Mouse (Mus musculus): ENCODE measurements around the gene Zc3h12b.

GRCm38 (mm10) chrX:95969936-95970335 lies 258.5 kb downstream of the Zc3h12b start:
- no peak for TF ChIP-seq ZKSCAN1 (IDR thresholded peaks at IDR 0.05; ENCODE audit: borderline replicate concordance, low read depth, low read length)
- no peak for TF ChIP-seq RCOR1 (conservative IDR thresholded peaks at IDR 0.05; ENCODE audit: low read depth, low read length)
- no peak for TF ChIP-seq CTCF (conservative IDR thresholded peaks at IDR 0.05 in 1 of 2, IDR thresholded peaks at IDR 0.05 in 1 of 2; ENCODE audit: low read depth in 2 of 2, low read length in 2 of 2)
- TF ChIP-seq EP300 (IDR thresholded peaks at IDR 0.05; ENCODE audit: low read length), result no peak
- no peak for TF ChIP-seq POLR2A (IDR thresholded peaks at IDR 0.05; ENCODE audit: low read depth, low read length)
- no peak for TF ChIP-seq ZNF384 (IDR thresholded peaks at IDR 0.05; ENCODE audit: low read depth, low read length)
- no peak for TF ChIP-seq ELF1 (IDR thresholded peaks at IDR 0.05; ENCODE audit: low read depth, low read length)
- TF ChIP-seq RAD21 (IDR thresholded peaks at IDR 0.05; ENCODE audit: low read depth, low read length), result no peak
- no peak for TF ChIP-seq IRF4 (IDR thresholded peaks at IDR 0.05; ENCODE audit: low read depth, low read length)
- TF ChIP-seq MAFK (IDR thresholded peaks at IDR 0.05; ENCODE audit: insufficient replicate concordance, low read length), result no peak
- no peak for TF ChIP-seq ZC3H11A (IDR thresholded peaks at IDR 0.05; ENCODE audit: low read depth, low read length)
- no peak for TF ChIP-seq KAT2A (IDR thresholded peaks at IDR 0.05; ENCODE audit: insufficient replicate concordance, low read length)
